Mouse (Mus musculus) neural tube, embryonic 14.5 days (tissue): Measurements from ENCODE around the gene Baz2b. TPM values are rescaled to one million over a fixed set of nuclear protein-coding genes. Genes with fewer than 3 reads are reported as not detected.
A peak's percentile ranks its signal among the peaks of the same experiment; 100 is the strongest.

Source experiments
- ATAC-seq: fragments of 200-750 bp; cut with Nextera tagmentation; 2 replicates; pipeline ENCODE4 v1.8.0; 2017; ENCODE audit warnings: low read depth, mild to moderate bottlenecking, moderate TSS enrichment, moderate library complexity
- H3K27ac ChIP-seq: fragments of 300-500 bp; sonication (generic); 2 replicates; pipeline ENCODE4 v1.5.1; 2014; ENCODE audit warnings: low read depth, mild to moderate bottlenecking, control low read depth, low read length, moderate library complexity, mixed read lengths
- H3K27me3 ChIP-seq: fragments of 300-500 bp; sonication (generic); 2 replicates; pipeline ENCODE4 v1.6.1; 2014; ENCODE audit warnings: low read length; ENCODE audit not compliant: control insufficient read depth, insufficient read depth
- H3K36me3 ChIP-seq: fragments of 300-500 bp; sonication (generic); 2 replicates; pipeline ENCODE4 v1.6.1; 2014; ENCODE audit warnings: low read length, mixed read lengths; ENCODE audit not compliant: control insufficient read depth, insufficient read depth
- H3K4me1 ChIP-seq: fragments of 300-500 bp; sonication (generic); 2 replicates; pipeline ENCODE4 v1.6.1; 2014; ENCODE audit warnings: low read length; ENCODE audit not compliant: control insufficient read depth, insufficient read depth
- H3K4me2 ChIP-seq: fragments of 300-500 bp; sonication (generic); 2 replicates; pipeline ENCODE4 v1.6.1; 2014; ENCODE audit warnings: mild to moderate bottlenecking, low read depth, low read length, control low read depth
- H3K4me3 ChIP-seq: fragments of 300-500 bp; sonication (generic); 2 replicates; pipeline ENCODE4 v1.5.1; 2014; ENCODE audit warnings: low read depth, low read length, control low read depth, mixed read lengths
- H3K9ac ChIP-seq: fragments of 300-500 bp; sonication (generic); replicated peaks from 2 replicates; pipeline ENCODE4 v1.6.1; 2014; ENCODE audit warnings: low read depth, mild to moderate bottlenecking, control low read depth, low read length, mixed read lengths
- H3K9me3 ChIP-seq: fragments of 300-500 bp; sonication (generic); 2 replicates; pipeline ENCODE4 v1.6.1; 2016; ENCODE audit warnings: low read length; ENCODE audit not compliant: control insufficient read depth
- WGBS: fragments of 180-500 bp; shearing (Covaris S2); extraction: QIAGEN DNeasy Blood & Tissue Kit; methylation state at CpG from one replicate; pipeline ENCODE4 v1.1.7; 2014; 5-methylcytosine and 5-hydroxymethylcytosine counted together
- polyA plus RNA-seq: library from polyadenylated mRNA; unstranded; fragments of >200 nt; fragmentation: Nextera tagmentation; extraction: Ambion mirVana; gene quantifications from 2 replicates; pipeline ENCODE4 v1.2.1, GENCODE M21; 2014

Gene Baz2b
- polyA plus RNA-seq, 1 experiment from 2014 or later = 85.3 TPM

DNA sequence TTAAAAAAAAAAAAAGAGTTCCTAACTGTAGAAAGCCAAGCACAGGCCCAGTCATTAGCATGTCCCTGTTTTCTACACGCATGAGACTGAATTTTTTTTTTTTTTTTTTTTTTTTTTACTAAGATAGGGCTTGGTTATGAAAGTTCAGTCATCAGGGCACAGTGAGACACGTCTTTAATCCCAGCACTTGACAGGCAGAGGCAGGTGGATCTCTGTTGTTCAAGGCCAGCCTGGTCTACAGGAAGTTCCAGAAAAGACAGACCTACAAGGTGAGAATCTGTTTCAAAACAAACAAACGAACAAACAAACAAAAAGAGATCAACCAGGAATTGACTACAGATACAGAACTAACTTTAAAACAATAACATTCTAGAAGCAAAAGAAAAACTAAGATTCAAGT is 100.6 kb downstream of the Baz2b start:
- ATAC-seq = no peak
- no peaks in the 10 kb centered on the region for H3K36me3 ChIP-seq
- H3K4me2 ChIP-seq = no peak overlapping the region
- H3K9ac ChIP-seq = no peak overlapping the region
- H3K4me1 ChIP-seq = 0 out of 2 replicates have a peak, but pooled peaks cover 3% of the 10 kb centered on the region
- H3K4me3 ChIP-seq = no peak overlapping the region
- H3K9me3 ChIP-seq = no peaks in the 10 kb centered on the region
- 97% methylated on average over 3 of the region's 3 CpGs for WGBS
- H3K27me3 ChIP-seq = no peaks in the 10 kb centered on the region
- no peak overlapping the region for H3K27ac ChIP-seq

DNA sequence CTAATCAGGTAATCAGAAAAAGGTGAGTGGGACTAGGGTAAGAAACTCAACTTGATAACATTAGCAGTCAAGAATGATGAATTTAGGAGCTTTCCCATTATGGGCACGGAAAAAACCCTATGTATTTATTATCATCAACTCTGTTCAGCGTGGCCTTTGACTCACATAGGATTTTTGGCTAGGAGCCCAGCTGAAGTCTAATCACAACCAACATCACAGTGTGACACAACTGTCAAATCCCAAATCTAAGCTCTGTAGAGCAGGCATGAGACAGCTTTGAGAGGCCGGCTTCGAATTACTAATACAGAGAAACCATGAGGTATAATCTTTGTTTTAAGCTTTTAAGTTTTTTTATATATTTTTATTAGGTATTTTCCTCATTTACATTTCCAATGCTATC is 113.0 kb downstream of the Baz2b start:
- WGBS = 84% methylated on average over 4 of the region's 4 CpGs

DNA sequence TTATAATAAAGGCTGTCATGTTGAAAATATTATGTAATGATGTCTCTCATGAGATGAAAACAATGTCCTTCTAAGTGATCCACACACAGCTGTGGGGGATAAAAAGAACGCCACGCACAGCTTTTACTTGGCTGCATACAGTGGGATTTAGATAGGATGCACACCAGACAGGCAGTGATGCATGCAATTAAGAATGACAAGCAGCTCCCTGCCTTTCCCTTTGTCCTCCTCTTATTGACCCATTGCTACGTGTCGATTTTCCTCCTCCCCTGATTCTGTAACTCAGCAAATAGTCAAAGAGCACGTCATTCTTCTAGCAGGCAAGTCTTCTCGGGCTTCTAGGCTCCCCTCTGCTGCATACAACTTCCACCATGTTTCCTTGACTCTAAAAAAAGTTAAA is 119.4 kb downstream of the Baz2b start:
- peak; percentile 66 for ATAC-seq
- no peaks in the 10 kb centered on the region for H3K27me3 ChIP-seq
- 0 out of 2 replicates have a peak overlapping the region, but pooled peaks have one; percentile 12 for H3K9ac ChIP-seq
- no peak overlapping the region for H3K4me3 ChIP-seq
- H3K27ac ChIP-seq = peak overlapping the region; percentile 61; the same call in 1 of the 2 replicates
- no peaks in the 10 kb centered on the region for H3K9me3 ChIP-seq
- H3K4me1 ChIP-seq = peaks cover 11% of the 10 kb centered on the region; the same call in 1 of the 2 replicates
- WGBS = 26% methylated on average over 6 of the region's 6 CpGs
- H3K36me3 ChIP-seq = no peaks in the 10 kb centered on the region
- H3K4me2 ChIP-seq = peak overlapping the region; percentile 36; the same call in 1 of the 2 replicates

More for the DNA sequence above, 113.0 kb downstream of the Baz2b start:
- ATAC-seq = no peak
- H3K9ac ChIP-seq = no peak overlapping the region
- no peak overlapping the region for H3K27ac ChIP-seq
- H3K4me1 ChIP-seq = no peaks in the 10 kb centered on the region
- no peaks in the 10 kb centered on the region for H3K9me3 ChIP-seq
- H3K36me3 ChIP-seq = no peaks in the 10 kb centered on the region
- no peak overlapping the region for H3K4me2 ChIP-seq
- no peak overlapping the region for H3K4me3 ChIP-seq
- no peaks in the 10 kb centered on the region for H3K27me3 ChIP-seq

DNA sequence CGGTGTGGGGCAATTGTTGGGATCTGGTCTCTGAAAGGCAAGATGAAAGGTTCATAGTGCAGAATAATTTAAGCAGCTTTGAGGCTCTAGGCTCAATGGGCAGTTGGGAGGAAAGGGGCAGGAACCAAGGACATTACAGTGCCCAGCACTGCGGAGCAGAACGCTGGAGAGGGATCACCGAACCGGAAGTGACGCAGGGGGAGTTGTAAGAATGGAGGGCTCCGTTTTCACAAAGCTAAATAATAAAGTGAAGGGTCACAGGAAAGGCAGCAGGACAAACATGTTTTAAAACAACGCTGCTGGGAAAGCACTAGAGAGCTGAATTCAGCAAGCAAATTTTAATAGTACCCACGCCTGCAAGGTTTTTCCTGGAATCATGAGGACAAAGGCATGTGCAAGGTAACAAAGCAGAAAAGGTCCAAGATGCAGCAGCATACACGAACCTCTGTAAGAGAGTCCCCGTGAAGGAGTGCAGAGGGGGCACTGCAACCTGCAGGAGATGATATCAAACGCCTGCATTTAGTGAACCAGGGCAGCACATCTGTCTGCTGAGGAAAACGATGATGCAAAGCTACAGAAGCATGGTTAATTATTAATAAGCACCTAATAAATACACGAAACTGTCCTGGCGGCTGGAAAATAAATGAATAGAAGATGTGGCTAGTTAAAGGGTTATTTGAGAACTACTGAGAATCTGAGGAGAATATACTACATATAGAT is 120.0 kb downstream of the Baz2b start:
- 27% methylated on average over 15 of the region's 15 CpGs for WGBS
- Histone ChIP-seq H3K27me3 (no peaks in the 10 kb centered on the region), H3K4me3 (0 out of 2 replicates have a peak overlapping the region, but pooled peaks have one; percentile 2), H3K27ac (peak overlapping the region; percentile 61), H3K9me3 (no peaks in the 10 kb centered on the region), H3K4me2 (peak overlapping the region; percentile 36), H3K4me1 (peaks cover 11% of the 10 kb centered on the region; the same call in 1 of the 2 replicates), H3K36me3 (no peaks in the 10 kb centered on the region), H3K9ac (peak overlapping the region; percentile 39; the same call in 1 of the 2 replicates)
- ATAC-seq = peak; percentile 81

DNA sequence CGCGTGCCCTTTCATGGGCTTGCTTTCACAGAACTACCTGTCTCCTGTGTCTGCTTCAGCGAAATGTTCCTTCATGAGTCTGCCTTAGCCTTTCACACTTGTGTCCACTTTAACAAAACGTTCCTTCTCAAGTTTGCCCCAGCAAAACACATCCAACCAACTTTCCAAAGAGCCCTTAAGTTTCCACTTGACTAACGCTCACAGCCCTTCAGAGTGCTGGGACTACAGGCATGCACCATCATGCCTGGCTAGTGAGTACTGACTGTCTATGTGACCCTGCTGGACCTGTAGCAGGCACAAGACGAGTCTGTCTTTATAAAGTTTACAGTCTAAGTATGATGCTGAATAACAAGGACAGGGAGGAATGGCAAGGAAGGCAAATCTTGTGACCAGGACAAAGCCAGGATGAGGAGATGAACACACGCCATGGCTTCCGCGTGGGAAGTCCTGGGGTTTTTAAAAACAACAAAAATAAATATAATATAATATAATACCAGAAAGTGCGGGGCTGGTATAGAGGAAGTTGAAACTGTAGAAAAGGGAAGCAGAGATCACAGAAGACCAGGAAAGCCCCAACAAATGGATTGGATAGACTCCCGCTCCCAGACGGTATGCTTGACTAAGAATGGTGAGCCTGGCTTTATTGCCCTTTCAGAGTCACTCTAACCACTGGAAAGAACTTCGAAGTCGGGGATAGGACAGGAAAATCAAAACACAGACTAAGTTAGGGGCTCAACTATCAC is 120.7 kb downstream of the Baz2b start:
- Histone ChIP-seq H3K27me3 (no peaks in the 10 kb centered on the region), H3K9me3 (no peaks in the 10 kb centered on the region), H3K27ac (peak overlapping the region; percentile 41; the same call in 1 of the 2 replicates), H3K4me1 (peaks cover 11% of the 10 kb centered on the region; the same call in 1 of the 2 replicates), H3K4me2 (peak overlapping the region; percentile 36; the same call in 1 of the 2 replicates), H3K9ac (no peak overlapping the region), H3K4me3 (no peak overlapping the region), H3K36me3 (no peaks in the 10 kb centered on the region)
- ATAC-seq = no peak
- WGBS = 80% methylated on average over 14 of the region's 14 CpGs

DNA sequence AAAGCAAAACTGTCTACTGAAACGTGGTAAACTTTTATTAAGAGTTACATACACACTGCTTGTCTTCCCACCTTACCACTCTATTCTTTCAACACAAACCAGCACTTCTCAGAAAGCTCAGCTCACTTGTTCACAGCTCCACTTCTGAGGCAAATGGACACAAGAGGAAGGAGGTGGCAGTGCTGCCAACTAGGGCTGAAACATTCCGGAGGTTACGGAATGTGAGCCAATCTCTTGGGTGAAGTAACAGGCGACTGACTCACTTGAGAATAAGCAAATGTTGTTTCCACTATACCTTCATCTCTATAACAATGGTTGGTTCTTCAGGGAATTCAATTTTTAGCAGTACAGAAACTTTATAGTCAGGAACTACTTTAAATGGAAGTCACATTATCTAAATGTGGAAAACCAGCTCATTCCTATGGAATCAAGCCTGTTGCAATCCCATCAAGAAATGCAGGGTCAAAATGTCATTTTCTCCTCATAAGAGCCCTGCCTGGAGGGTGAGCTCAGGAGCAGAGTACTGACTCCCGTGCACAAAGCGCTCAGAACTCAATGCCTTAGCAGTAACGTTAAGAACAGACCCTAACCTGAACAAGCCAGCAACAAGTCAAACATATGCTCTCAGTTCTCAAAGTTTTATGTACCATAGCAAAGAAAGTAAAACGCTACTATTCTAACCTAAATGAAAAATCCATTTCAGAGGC is 123.3 kb downstream of the Baz2b start:
- H3K27ac ChIP-seq = no peak overlapping the region
- no peaks in the 10 kb centered on the region for H3K9me3 ChIP-seq
- H3K27me3 ChIP-seq = no peaks in the 10 kb centered on the region
- no peak overlapping the region for H3K4me3 ChIP-seq
- no peak for ATAC-seq
- H3K9ac ChIP-seq = no peak overlapping the region
- H3K36me3 ChIP-seq = no peaks in the 10 kb centered on the region
- H3K4me1 ChIP-seq = peaks cover 16% of the 10 kb centered on the region
- 81% methylated on average over 8 of the region's 8 CpGs for WGBS
- no peak overlapping the region for H3K4me2 ChIP-seq

DNA sequence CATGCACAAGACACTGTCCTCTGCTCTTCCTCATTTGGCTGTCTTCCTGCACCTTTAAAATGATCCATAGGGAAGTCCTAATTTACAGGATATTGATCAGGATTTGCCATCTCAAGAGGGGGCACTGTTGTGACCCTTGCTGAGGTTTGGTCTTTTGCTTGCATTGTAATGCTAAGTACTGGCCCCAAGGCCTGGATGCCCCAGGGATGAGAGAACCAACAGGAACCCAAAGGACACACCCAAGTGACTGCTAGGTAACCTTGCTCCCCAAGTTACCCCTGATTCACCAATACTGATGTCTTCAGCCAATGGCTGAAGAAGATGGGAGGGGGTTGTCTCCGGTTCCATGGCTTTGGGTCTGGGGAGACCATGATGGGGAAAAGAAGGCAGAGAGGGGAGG is 124.8 kb downstream of the Baz2b start:
- WGBS = 94% methylated on average over 1 of the region's 1 CpGs
- Histone ChIP-seq H3K4me2 (no peak overlapping the region), H3K9me3 (no peaks in the 10 kb centered on the region), H3K4me3 (no peak overlapping the region), H3K27me3 (no peaks in the 10 kb centered on the region), H3K9ac (no peak overlapping the region), H3K36me3 (no peaks in the 10 kb centered on the region), H3K27ac (no peak overlapping the region), H3K4me1 (peaks cover 10% of the 10 kb centered on the region)
- ATAC-seq = no peak

DNA sequence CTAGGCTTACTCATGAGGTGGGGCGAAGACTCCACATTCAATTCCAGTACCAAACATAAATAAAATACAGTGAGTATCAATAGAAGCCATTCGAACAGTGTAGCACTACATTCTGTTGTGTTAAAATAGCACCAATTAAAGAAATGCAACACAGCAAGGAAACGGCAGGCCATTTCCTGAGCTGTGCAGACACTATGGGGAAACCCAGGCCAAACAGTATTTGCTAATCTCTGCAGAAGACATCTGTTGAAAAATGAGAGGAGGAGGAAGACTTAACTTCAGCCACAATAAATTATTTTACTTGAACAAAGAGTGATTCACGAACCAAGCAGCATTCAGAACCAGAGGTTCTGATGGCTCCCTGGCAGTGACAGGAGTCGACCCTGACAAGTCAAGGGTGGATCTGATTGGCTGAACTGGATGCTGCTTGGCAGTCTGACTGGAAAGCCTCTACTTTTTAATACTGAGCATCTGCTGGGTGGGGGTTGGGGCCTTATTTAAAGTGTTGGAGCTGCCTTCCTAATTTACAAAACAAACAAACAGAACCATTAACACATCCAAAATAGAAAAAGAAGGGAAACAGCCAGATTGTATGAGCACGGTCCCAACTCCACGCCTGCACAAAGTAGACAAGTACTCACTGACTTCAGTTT is 126.5 kb downstream of the Baz2b start:
- Histone ChIP-seq H3K4me3 (no peak overlapping the region), H3K9me3 (no peaks in the 10 kb centered on the region), H3K9ac (no peak overlapping the region), H3K36me3 (no peaks in the 10 kb centered on the region), H3K4me1 (peaks cover 6% of the 10 kb centered on the region; the same call in 1 of the 2 replicates), H3K27ac (no peak overlapping the region; the same call in 1 of the 2 replicates), H3K27me3 (no peaks in the 10 kb centered on the region), H3K4me2 (no peak overlapping the region)
- WGBS = 45% methylated on average over 7 of the region's 7 CpGs
- ATAC-seq = no peak
